Mouse (Mus musculus) intestine, embryonic 14.5 days (tissue): Measurements from ENCODE around the gene Kdelc2. TPM values are rescaled to one million over a fixed set of nuclear protein-coding genes. Genes with fewer than 3 reads are reported as not detected.

ENCODE experiments used
- ATAC-seq: fragments of 200-750 bp; cut with Nextera tagmentation; replicated peaks from 2 replicates; pipeline ENCODE4 v1.8.0; 2017; ENCODE audit warnings: low read depth, moderate number of reproducible peaks, moderate TSS enrichment, moderate library complexity; ENCODE audit not compliant: low FRiP score, low TSS enrichment
- DNase-seq: peaks from one replicate; pipeline ENCODE4 v3.0.0-alpha.2; 2018; ENCODE audit warnings: low spot score
- H3K27ac ChIP-seq: fragments of 300-500 bp; sonication (generic); 2 replicates; pipeline ENCODE4 v1.5.1; 2014; ENCODE audit warnings: low read depth, mild to moderate bottlenecking, control low read depth
- H3K27me3 ChIP-seq: fragments of 300-500 bp; sonication (generic); replicated peaks from 2 replicates; pipeline ENCODE4 v1.6.1; 2014; ENCODE audit warnings: low read length, control low read depth; ENCODE audit not compliant: control insufficient read depth, insufficient read depth
- H3K36me3 ChIP-seq: fragments of 300-500 bp; sonication (generic); 2 replicates; pipeline ENCODE4 v1.6.1; 2014; ENCODE audit warnings: low read length, control low read depth; ENCODE audit not compliant: control insufficient read depth, insufficient read depth
- H3K4me1 ChIP-seq: fragments of 300-500 bp; sonication (generic); replicated peaks from 2 replicates; pipeline ENCODE4 v1.6.1; 2014; ENCODE audit warnings: low read length, control low read depth, mixed read lengths; ENCODE audit not compliant: control insufficient read depth, insufficient read depth
- H3K4me2 ChIP-seq: fragments of 300-500 bp; sonication (generic); 2 replicates; pipeline ENCODE4 v1.6.1; 2014; ENCODE audit warnings: low read length
- H3K4me3 ChIP-seq: fragments of 300-500 bp; sonication (generic); 2 replicates; pipeline ENCODE4 v1.5.1; 2014; ENCODE audit warnings: low read depth, low read length, control low read depth, mixed read lengths
- H3K9ac ChIP-seq: fragments of 300-500 bp; sonication (generic); 2 replicates; pipeline ENCODE4 v1.6.1; 2014; ENCODE audit warnings: mild to moderate bottlenecking, low read length
- H3K9me3 ChIP-seq: fragments of 300-500 bp; sonication (generic); 2 replicates; pipeline ENCODE4 v1.6.1; 2016; ENCODE audit warnings: low read length, control low read depth; ENCODE audit not compliant: control insufficient read depth
- WGBS: fragments of 180-500 bp; shearing (Covaris S2); extraction: QIAGEN DNeasy Blood & Tissue Kit; methylation state at CpG from one replicate; pipeline ENCODE4 v1.1.7; 2014; 5-methylcytosine and 5-hydroxymethylcytosine counted together
- polyA plus RNA-seq: library from polyadenylated mRNA; unstranded; fragments of >200 nt; fragmentation: Nextera tagmentation; extraction: Ambion mirVana; gene quantifications from 2 replicates; pipeline ENCODE4 v1.2.1, GENCODE M21; 2014

The Kdelc2 gene
- polyA plus RNA-seq, 1 experiment from 2014 or later: 27.3 TPM

DNA sequence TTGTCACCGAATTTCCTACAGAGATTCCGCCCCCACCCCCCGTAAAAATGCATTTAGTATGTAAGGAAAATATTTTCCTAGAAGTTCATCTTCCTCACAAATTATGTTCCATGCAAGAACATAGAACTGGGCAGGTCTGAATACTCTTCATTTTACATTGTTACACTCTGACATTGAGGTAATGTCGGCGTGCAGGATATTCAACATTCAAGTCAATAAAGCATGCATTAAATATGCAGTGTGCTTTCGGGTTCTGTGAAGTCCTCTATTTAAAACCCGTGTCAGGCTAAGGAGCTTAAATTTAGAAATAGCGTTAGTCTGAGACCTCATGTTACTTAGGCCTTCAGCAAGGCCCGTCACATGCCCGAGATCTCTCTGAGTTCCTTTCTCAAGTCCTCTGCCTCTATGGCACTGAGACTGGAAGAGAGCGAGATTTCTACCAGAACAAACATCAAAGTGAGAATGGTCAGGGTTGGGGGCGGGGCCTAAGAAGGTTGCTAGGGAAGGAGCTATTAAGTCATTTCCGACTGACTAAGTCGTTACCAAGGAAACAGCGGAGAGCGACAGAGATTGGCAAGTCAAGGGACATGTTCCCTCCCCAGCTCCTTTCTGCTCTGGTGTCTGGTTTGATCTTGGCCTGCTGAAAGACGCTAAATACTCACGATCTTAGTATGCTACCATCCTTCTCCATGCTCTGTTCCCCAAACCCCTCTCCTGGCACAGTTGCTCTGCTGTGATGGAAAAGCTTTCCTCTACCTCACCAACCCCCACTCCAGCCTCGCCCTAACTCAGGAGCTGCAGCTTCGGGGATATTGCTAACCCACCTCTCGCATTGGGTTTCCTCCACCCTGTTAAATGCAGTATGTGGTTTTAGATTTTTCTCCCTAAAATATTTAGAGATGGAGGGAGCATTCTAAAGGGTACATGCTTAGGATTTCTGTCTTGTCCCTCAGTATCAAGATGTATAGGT lies 21.2 kb downstream of the Kdelc2 start:
- ATAC-seq: peak; percentile 83
- peak overlapping the region; percentile 51 for H3K27ac ChIP-seq

DNA sequence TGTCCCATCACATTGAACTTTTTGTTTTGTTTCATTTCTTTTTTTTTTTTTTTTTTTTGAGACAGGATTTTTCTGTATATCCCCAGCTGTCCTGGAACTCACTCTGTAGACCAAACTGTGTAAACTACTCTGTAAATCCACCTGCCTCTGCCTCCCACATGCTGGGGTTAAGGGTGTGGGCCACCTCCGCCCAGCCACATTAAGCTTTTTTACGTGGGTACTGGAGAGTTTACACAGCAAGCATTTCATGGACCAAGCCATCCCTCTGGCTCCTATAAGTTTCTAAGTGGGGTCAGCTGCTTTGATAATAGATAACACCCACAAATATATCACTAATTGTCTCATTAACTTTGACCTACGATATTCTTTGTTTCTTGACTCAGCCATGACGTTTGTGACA lies 24.7 kb downstream of the Kdelc2 start:
- Histone ChIP-seq H3K4me2 (no peak overlapping the region), H3K4me1 (0 out of 2 replicates have a peak, but pooled peaks cover 2% of the 10 kb centered on the region), H3K9ac (no peak overlapping the region), H3K27ac (no peak overlapping the region), H3K4me3 (no peak overlapping the region), H3K9me3 (no peaks in the 10 kb centered on the region), H3K36me3 (no peaks in the 10 kb centered on the region), H3K27me3 (no peaks in the 10 kb centered on the region)
- DNase-seq: no peak
- ATAC-seq: no peak
- WGBS: 67% methylated on average over 4 of the region's 4 CpGs

More for the DNA sequence above, 21.2 kb downstream of the Kdelc2 start:
- Histone ChIP-seq H3K4me3 (peak overlapping the region; percentile 34), H3K9me3 (no peaks in the 10 kb centered on the region), H3K36me3 (0 out of 2 replicates have a peak, but pooled peaks cover 2% of the 10 kb centered on the region), H3K4me1 (0 out of 2 replicates have a peak, but pooled peaks cover 10% of the 10 kb centered on the region), H3K27me3 (no peaks in the 10 kb centered on the region), H3K4me2 (peak overlapping the region; percentile 57), H3K9ac (peak overlapping the region; percentile 25; the same call in 1 of the 2 replicates)
- peak; percentile 82 for DNase-seq
- 27% methylated on average over 21 of the region's 21 CpGs for WGBS

DNA sequence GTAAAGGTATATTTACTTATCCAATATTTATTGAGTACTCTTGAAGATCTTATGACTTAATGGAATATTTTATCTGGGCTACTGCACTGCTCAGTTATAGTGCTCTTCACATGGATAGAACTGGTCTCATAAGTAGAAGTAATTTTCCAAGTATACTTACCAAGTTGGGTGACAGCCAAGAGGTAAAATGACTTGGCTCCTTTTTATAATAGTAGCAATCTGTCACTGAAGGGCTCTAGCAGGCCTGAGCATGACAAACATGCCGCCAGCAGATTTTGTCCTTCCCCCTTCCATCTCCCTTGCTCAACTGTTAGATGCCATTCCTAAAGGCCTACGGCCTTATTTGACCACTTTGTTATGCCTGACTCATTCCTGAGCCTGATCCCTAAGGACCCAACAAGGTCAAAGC lies 25.1 kb downstream of the Kdelc2 start:
- Histone ChIP-seq H3K27me3 (no peaks in the 10 kb centered on the region), H3K4me2 (no peak overlapping the region), H3K4me3 (no peak overlapping the region), H3K9me3 (no peaks in the 10 kb centered on the region), H3K36me3 (no peaks in the 10 kb centered on the region), H3K9ac (no peak overlapping the region), H3K4me1 (0 out of 2 replicates have a peak, but pooled peaks cover 2% of the 10 kb centered on the region), H3K27ac (no peak overlapping the region)
- 90% methylated on average over 2 of the region's 2 CpGs for WGBS
- DNase-seq (no peak), ATAC-seq (no peak)

DNA sequence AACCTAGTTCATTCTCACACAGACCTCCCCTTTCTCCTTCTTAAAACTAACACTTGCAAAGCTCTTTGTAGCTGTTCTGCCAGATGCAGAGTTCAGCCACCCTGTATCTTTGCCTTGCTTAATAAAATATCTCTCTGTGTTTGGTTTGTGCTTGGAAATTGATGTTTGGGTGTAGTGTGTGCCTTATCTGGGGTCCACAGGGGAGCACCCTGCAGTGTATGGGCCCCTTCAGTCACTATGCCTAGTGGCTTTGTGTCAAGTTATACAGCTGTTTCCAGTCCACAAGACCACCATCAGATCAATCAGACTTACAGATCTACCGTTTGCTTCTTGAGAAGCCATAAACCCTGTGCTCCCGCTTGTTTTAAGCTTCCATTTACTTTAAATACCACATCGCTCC lies 25.6 kb downstream of the Kdelc2 start:
- WGBS: 69% methylated on average over 3 of the region's 3 CpGs
- ATAC-seq: no peak
- H3K9me3 ChIP-seq: no peaks in the 10 kb centered on the region
- no peak for DNase-seq
- H3K4me3 ChIP-seq: no peak overlapping the region
- H3K27me3 ChIP-seq: no peaks in the 10 kb centered on the region
- H3K4me1 ChIP-seq: 0 out of 2 replicates have a peak, but pooled peaks cover 2% of the 10 kb centered on the region
- no peak overlapping the region for H3K4me2 ChIP-seq
- H3K27ac ChIP-seq: no peak overlapping the region
- no peaks in the 10 kb centered on the region for H3K36me3 ChIP-seq
- no peak overlapping the region for H3K9ac ChIP-seq

DNA sequence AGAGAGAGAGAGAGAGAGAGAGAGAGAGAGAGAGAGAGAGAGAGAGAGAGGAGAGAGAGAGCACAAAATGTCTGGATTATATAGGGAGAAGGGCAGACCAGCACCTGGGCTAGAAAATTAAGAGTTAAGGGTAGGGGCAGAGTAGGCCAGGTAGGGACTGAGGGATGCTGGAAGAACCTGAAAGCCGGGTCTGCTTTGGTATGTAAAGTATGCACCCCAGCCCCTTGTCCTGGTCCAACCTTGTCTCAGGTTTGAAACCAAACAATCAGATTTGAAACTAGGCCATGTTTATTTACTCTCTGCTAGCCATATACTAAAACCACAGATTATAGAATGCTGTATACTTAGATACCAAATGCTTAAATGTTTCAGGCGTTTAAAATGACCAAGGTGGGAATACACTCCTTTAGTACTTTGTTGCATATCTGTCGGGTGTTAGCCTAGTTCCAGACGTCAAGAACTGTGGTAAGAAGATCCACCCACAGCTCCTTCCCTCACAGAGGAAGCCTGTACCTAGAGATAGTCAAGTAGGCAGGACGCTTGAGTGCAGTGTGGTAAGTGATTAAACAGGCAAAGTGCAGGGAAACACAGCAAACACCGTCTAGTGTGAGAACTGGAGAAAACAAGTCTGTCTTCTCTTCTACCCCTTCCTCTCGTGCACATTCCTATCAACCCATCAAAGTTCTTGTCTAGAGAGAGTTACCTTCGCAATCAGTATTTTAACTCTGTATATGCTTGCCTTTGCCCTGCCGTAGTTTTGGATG lies 38.5 kb downstream of the Kdelc2 start:
- Histone ChIP-seq H3K27me3 (no peaks in the 10 kb centered on the region), H3K4me3 (no peak overlapping the region), H3K9me3 (no peaks in the 10 kb centered on the region), H3K36me3 (no peaks in the 10 kb centered on the region), H3K27ac (no peak overlapping the region), H3K4me2 (no peak overlapping the region), H3K4me1 (no peaks in the 10 kb centered on the region), H3K9ac (no peak overlapping the region)
- DNase-seq (no peak), ATAC-seq (no peak)
- WGBS: 50% methylated on average over 9 of the region's 9 CpGs

DNA sequence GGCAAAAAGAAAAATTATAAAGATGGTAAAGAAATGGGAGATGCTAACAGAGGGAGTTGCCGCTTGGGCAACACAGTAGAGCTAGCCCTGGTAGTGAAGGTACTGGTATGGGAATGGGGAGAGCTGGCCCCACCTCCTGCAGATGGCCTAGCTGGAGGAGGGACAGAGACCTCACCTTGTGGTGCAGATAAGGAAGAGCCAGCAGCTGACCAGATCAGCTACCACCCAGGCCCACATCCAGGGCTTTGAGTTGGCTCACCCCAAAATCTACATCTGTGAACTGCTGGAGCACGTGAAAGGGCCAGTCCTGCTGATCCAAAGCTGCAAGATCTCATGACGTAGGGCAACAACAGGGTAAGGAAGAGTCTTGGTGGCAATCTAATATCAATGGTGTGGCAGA lies 42.9 kb downstream of the Kdelc2 start:
- H3K4me3 ChIP-seq: no peak overlapping the region
- no peak overlapping the region for H3K4me2 ChIP-seq
- H3K36me3 ChIP-seq: no peaks in the 10 kb centered on the region
- ATAC-seq (no peak), DNase-seq (no peak)
- H3K27me3 ChIP-seq: no peaks in the 10 kb centered on the region
- H3K4me1 ChIP-seq: no peaks in the 10 kb centered on the region
- H3K9me3 ChIP-seq: no peaks in the 10 kb centered on the region
- H3K9ac ChIP-seq: no peak overlapping the region
- WGBS: 92% methylated on average over 3 of the region's 3 CpGs
- no peak overlapping the region for H3K27ac ChIP-seq

DNA sequence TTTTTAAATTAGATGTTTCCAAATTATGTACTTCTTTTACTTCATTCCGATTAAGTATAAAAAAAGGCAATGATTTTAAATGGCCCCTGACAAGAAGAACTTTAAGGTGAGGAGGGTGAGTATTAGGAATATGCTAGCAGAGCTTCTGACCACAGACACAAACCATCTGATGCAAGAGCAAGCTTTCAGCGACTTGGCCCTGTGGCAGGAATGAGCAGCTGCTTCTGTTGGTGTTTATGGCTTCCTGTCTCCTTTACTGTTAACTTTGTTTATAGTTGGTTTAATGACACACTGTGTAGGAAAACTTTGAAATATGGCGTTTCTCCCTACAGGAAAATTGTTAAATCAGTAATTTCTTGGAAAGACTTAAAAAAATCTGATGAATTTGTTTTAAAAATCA lies 43.8 kb downstream of the Kdelc2 start:
- no peak overlapping the region for H3K9ac ChIP-seq
- no peaks in the 10 kb centered on the region for H3K36me3 ChIP-seq
- 42% methylated on average over 3 of the region's 3 CpGs for WGBS
- H3K4me1 ChIP-seq: no peaks in the 10 kb centered on the region
- no peak overlapping the region for H3K27ac ChIP-seq
- H3K4me3 ChIP-seq: no peak overlapping the region
- no peaks in the 10 kb centered on the region for H3K9me3 ChIP-seq
- no peaks in the 10 kb centered on the region for H3K27me3 ChIP-seq
- no peak overlapping the region for H3K4me2 ChIP-seq
- DNase-seq: no peak
- no peak for ATAC-seq

DNA sequence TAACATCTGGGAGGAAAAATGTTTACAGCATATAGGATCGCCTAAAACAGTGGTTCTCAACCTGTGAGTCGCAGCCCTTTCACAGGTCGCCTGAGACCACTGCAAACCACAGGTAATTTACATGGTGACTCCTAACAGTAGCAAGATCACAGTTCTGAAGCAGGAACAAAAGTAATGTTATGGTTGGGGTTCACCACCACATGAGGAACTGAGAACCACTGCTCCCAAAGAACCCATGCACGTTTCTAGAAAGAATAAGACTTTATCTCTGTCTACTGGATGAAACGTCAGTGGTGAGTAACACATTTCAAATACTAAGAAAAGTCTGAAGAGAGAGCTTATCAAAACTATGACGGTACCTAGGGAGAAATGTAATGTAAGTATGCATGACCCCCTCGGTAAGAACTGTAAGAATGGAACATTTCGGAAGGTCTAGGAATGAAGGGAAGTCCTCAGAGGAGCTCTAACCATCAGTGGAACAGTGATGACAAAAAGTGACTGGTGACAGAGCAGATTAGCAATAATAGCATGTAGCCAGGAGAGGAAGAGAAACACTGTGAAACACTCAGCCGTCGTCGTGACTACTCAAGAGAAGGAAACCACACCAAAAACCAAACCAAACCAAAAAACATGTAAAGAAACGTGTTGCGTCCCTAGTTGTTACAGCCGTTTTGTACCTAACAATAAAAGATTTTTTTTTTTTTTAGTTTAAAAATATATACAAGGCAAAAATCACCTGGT lies 52.2 kb downstream of the Kdelc2 start:
- Histone ChIP-seq H3K4me2 (no peak overlapping the region), H3K4me1 (no peaks in the 10 kb centered on the region), H3K27me3 (no peaks in the 10 kb centered on the region), H3K9me3 (no peaks in the 10 kb centered on the region), H3K36me3 (peaks cover 23% of the 10 kb centered on the region), H3K9ac (no peak overlapping the region), H3K4me3 (no peak overlapping the region), H3K27ac (no peak overlapping the region)
- DNase-seq (no peak), ATAC-seq (no peak)
- 91% methylated on average over 14 of the region's 14 CpGs for WGBS
